Mouse (Mus musculus) intestine, embryonic 16.5 days (tissue): ENCODE measurements around the gene Lrmda. TPM values are rescaled to one million over a fixed set of nuclear protein-coding genes. Genes with fewer than 3 reads are reported as not detected.

ENCODE experiments used
- ATAC-seq: fragments of 200-750 bp; cut with Nextera tagmentation; 2 replicates; pipeline ENCODE4 v1.8.0; 2017; ENCODE audit warnings: moderate TSS enrichment, moderate library complexity
- H3K27ac ChIP-seq: fragments of 300-500 bp; sonication (generic); 2 replicates; pipeline ENCODE4 v1.5.1; 2014; ENCODE audit warnings: mild to moderate bottlenecking, low read length
- H3K27me3 ChIP-seq: fragments of 300-500 bp; sonication (generic); replicated peaks from 2 replicates; pipeline ENCODE4 v1.6.1; 2014; ENCODE audit warnings: low read length, control low read depth, mixed read lengths; ENCODE audit not compliant: control insufficient read depth, insufficient read depth
- H3K36me3 ChIP-seq: fragments of 300-500 bp; sonication (generic); 2 replicates; pipeline ENCODE4 v1.6.1; 2014; ENCODE audit warnings: low read length, control low read depth; ENCODE audit not compliant: control insufficient read depth, insufficient read depth
- H3K4me1 ChIP-seq: fragments of 300-500 bp; sonication (generic); 2 replicates; pipeline ENCODE4 v1.6.1; 2014; ENCODE audit warnings: low read length, control low read depth, mixed read lengths; ENCODE audit not compliant: control insufficient read depth, insufficient read depth
- H3K4me2 ChIP-seq: fragments of 300-500 bp; sonication (generic); 2 replicates; pipeline ENCODE4 v1.6.1; 2014; ENCODE audit warnings: low read depth, low read length, control low read depth
- H3K4me3 ChIP-seq: fragments of 300-500 bp; sonication (generic); 2 replicates; pipeline ENCODE4 v1.5.1; 2014; ENCODE audit warnings: mild to moderate bottlenecking, low read length
- H3K9ac ChIP-seq: fragments of 300-500 bp; sonication (generic); 2 replicates; pipeline ENCODE4 v1.6.1; 2014; ENCODE audit warnings: low read depth, low read length
- H3K9me3 ChIP-seq: fragments of 300-500 bp; sonication (generic); 2 replicates; pipeline ENCODE4 v1.6.1; 2016; ENCODE audit warnings: low read length, control low read depth; ENCODE audit not compliant: control insufficient read depth
- WGBS: fragments of 180-500 bp; shearing (Covaris S2); extraction: QIAGEN DNeasy Blood & Tissue Kit; methylation state at CpG from one replicate; pipeline ENCODE4 v1.1.7; 2014; 5-methylcytosine and 5-hydroxymethylcytosine counted together
- polyA plus RNA-seq: library from polyadenylated mRNA; unstranded; fragments of >200 nt; fragmentation: Nextera tagmentation; extraction: Ambion mirVana; gene quantifications from 2 replicates; pipeline ENCODE4 v1.2.1, GENCODE M21; 2015

The Lrmda gene
- polyA plus RNA-seq, 1 experiment from 2014 or later, result 0.53 TPM

DNA sequence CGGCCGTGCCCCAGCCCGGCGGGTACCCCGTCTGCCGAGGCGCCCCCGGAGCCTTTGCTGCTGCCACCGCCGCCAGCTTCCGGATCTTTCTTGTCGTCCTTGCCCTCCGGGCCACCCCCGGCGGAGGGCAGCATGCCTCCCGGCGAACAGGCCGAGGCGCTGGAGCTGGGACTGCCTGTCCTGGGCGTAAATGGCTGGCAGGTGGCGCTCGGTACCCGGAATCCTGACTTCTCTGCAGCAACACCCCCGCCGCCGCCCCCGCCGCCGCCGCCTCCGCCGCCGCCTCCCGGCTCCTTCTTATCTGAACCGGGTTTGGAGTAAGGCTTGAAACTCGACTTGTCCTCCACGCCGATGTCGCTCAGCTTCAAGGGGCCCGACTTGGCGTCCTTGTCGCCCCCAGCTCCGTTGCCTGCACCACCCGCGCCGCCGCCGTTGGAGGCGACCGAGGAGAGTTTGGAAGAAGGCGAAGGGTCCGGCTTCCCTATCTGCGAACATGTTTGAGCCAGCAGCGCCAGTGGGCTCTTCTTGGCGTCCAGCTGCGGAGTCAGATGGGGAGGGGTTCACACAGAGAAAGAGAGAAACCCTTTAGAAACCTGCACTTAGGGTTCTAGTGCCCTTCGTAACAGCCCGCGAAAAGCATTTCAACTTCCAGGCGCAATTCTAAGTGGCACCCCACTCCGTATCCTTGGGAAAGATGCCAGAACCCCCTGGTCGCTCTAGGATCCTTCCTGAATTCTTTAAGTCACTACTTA is 33.4 kb upstream of the Lrmda start:
- H3K4me1 ChIP-seq, result peaks cover 15% of the 10 kb centered on the region
- H3K27me3 ChIP-seq, result no peaks in the 10 kb centered on the region
- under 1% methylated on average over 59 of the region's 62 CpGs for WGBS
- ATAC-seq, result no peak
- no peaks in the 10 kb centered on the region for H3K9me3 ChIP-seq
- H3K4me2 ChIP-seq, result peak overlapping the region; percentile 94
- no peaks in the 10 kb centered on the region; the same call in 1 of the 2 replicates for H3K36me3 ChIP-seq
- H3K9ac ChIP-seq, result peak overlapping the region; percentile 97
- H3K4me3 ChIP-seq, result peak overlapping the region; percentile 89
- peak overlapping the region; percentile 99 for H3K27ac ChIP-seq

DNA sequence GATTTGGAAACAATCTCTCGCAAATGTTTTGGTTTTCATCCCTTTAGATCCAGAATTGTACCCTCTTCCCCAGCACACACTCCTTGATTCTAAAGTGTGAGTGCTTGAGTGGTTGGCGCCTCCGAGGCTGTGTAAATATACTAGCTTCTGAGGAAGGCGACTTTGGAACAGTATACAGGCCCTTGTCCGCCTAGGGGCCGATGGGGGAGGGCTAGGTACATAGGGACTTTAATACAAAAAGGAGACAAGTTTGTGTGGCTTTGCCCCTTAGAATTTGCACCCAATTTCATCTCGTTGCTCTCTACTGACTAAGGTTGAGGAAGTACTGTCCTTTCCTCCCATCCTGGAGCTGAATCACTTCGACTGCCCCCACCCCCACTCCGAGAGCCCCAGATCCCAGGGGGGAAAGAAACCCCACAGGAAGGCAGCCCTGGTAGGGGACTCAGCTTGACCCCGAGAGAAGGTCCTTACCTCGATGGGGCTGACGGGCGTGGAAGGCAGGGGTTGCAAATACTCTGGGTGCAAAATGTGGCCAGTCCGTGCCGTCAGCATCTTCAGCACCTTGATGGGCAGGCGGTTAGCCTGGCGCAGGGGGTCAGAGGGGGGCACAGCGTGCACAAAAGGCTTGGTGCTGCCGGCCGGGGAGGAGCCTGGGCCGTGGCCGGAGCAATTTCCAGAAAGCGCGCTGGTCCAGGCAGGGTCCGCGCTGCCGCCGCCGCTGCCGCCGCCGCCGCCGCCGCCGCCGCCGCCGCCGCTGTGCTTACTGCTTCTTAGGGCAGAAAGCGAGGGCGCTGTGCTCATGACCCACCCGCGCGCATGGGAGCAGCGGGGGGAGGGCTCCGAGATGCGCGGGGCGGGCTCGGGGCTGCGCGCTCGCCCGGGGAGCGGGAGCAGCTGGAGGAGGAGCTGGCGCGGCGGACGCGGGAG is 32.5 kb upstream of the Lrmda start:
- WGBS, result under 1% methylated on average over 56 of the region's 61 CpGs
- peak overlapping the region; percentile 89 for H3K4me3 ChIP-seq

GRCm38 (mm10) chr14:21987660-21988576 is 31.6 kb upstream of the Lrmda start:
- under 1% methylated on average over 74 of the region's 74 CpGs for WGBS
- Histone ChIP-seq H3K9ac (peak overlapping the region; percentile 97), H3K36me3 (no peaks in the 10 kb centered on the region; the same call in 1 of the 2 replicates), H3K9me3 (no peaks in the 10 kb centered on the region), H3K27me3 (no peaks in the 10 kb centered on the region), H3K4me3 (peak overlapping the region; percentile 89), H3K4me1 (peaks cover 14% of the 10 kb centered on the region), H3K27ac (peak overlapping the region; percentile 99), H3K4me2 (peak overlapping the region; percentile 94)
- ATAC-seq, result peak; percentile 78

More for the DNA sequence above, 32.5 kb upstream of the Lrmda start:
- ATAC-seq, result peak; percentile 15
- H3K4me1 ChIP-seq, result peaks cover 17% of the 10 kb centered on the region
- no peaks in the 10 kb centered on the region for H3K27me3 ChIP-seq
- peak overlapping the region; percentile 99 for H3K27ac ChIP-seq
- no peaks in the 10 kb centered on the region; the same call in 1 of the 2 replicates for H3K36me3 ChIP-seq
- peak overlapping the region; percentile 97 for H3K9ac ChIP-seq
- H3K4me2 ChIP-seq, result peak overlapping the region; percentile 94
- no peaks in the 10 kb centered on the region for H3K9me3 ChIP-seq

DNA sequence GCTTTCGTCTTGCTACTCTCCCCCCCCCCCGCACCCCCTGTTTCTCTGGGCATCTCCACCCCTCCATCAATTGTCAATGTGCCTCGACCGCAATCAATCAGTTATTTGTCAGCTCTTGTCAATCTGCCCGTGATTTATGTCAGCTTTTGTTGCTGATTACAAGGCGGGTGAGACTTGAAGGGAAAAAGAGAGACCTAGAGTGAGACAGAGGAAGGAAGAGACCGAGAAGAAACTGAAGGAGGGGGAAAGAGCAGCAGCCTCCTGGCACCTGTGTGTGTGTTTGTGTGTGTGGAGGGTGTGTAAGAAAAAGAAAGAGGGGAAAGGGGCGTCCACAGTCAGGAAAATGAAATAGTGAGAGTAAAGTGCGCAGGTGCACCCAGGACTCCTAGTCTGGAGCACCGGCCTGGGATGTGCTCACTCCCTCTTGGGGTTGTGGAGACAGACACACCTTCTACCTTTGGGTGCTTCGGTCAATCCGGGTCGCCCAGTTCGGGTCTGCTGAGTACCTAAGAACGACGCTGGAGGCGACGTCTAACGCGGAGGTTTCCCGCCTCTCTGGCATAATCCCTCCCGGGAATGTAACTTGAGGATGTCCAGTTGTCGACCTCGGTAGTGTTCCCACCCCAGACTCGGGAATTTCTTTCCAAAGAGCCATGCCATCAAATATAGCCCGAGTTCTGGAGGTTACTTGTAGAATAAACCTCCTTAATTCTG is 30.8 kb upstream of the Lrmda start:
- under 1% methylated on average over 26 of the region's 26 CpGs for WGBS
- Histone ChIP-seq H3K9ac (peak overlapping the region; percentile 70), H3K4me3 (peak overlapping the region; percentile 89), H3K27ac (peak overlapping the region; percentile 99), H3K4me1 (peaks cover 18% of the 10 kb centered on the region), H3K9me3 (no peaks in the 10 kb centered on the region), H3K27me3 (no peaks in the 10 kb centered on the region), H3K36me3 (no peaks in the 10 kb centered on the region; the same call in 1 of the 2 replicates), H3K4me2 (peak overlapping the region; percentile 94)
- ATAC-seq, result no peak

GRCm38 (mm10) chr14:21989291-21989913 is 30.1 kb upstream of the Lrmda start, which contains the start of gene Zfp503:
TSS of gene Zfp503 (minus strand) at chr14:21989601.
- Histone ChIP-seq H3K4me1 (peaks cover 22% of the 10 kb centered on the region), H3K9me3 (no peaks in the 10 kb centered on the region), H3K4me2 (peak within 1 kb of the TSS; percentile 94), H3K4me3 (peak within 1 kb of the TSS; percentile 89), H3K36me3 (no peaks in the 10 kb centered on the region; the same call in 1 of the 2 replicates), H3K27ac (peak within 1 kb of the TSS; percentile 99), H3K27me3 (no peaks in the 10 kb centered on the region), H3K9ac (peak within 1 kb of the TSS; percentile 70)
- ATAC-seq, result peak; percentile 12
- under 1% methylated on average over 37 of the region's 37 CpGs for WGBS

DNA sequence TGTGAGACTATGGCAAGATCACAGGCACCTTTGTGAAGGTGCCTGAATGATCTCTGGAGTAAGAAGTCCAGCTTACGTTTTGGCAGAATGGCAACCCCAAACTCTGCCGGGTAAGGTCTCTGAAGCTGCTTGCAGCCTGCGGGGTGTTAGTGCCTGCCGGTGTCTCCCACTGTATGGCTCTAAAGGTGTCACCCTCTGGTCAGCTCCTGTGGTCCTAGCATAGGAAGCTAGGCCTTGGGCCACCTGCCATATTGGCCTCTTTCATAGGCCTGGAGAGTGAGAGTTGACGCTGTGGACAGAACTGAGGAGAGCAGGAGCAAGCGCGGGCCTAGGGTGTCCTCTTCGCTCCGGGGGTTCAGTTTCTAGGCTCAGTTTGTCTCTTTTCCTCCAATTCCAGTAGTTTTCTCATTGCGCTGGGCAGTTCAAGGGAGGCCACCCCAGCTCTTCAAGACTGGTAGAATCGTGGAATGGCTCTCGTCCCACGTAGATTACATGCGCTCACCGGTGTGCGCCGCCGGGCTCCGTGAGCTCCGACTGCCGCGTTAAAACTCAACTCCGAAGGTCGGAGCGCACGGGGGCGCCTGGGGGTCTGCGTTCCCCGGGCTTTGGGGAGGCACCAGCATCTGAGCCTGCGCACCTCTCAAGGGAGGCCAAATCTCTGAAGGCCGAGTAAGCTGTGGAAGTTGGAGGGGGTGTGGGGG is 29.0 kb upstream of the Lrmda start:
- Histone ChIP-seq H3K36me3 (no peaks in the 10 kb centered on the region), H3K27ac (peak overlapping the region; percentile 99), H3K9ac (peak overlapping the region; percentile 70), H3K4me2 (peak overlapping the region; percentile 94), H3K4me3 (peak overlapping the region; percentile 89), H3K9me3 (no peaks in the 10 kb centered on the region), H3K4me1 (peaks cover 22% of the 10 kb centered on the region), H3K27me3 (no peaks in the 10 kb centered on the region)
- 9% methylated on average over 31 of the region's 31 CpGs for WGBS
- ATAC-seq, result no peak

DNA sequence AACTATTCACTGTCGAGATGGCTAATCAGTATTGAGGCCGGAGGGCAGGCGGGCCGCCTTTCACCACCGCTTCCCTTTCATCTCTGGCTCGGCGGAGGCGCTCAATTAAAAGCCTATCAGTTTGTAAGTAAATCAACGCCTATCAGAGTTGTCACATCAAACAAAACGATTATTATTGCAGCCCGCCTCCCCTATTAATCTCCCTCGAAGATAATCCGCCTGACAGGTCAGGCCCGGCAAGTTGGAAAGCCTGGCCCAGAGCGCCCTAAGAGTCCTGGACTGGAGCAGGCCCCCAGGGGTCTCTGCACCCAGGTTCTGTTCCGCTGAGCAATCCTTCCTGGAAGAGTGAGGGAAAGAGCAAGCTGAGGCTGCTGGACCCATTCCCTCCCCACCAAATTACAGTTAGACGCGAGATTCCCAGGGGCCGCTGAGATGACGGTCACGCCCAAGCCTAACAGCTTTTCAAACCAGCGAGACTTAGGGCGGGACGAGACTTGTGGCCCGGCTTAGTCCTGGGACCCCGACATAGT is 28.2 kb upstream of the Lrmda start:
- peak; percentile 15 for ATAC-seq
- Histone ChIP-seq H3K9me3 (no peaks in the 10 kb centered on the region), H3K9ac (peak overlapping the region; percentile 70), H3K27me3 (no peaks in the 10 kb centered on the region), H3K4me1 (peaks cover 26% of the 10 kb centered on the region), H3K27ac (peak overlapping the region; percentile 99), H3K4me3 (peak overlapping the region; percentile 89), H3K36me3 (no peaks in the 10 kb centered on the region), H3K4me2 (peak overlapping the region; percentile 94)
- 3% methylated on average over 26 of the region's 26 CpGs for WGBS
